Mouse (Mus musculus) CH12.LX (cell line): ENCODE results near the gene Ntn1. TPM values are rescaled to one million over a fixed set of nuclear protein-coding genes. Genes with fewer than 3 reads are reported as not detected.
A peak's percentile ranks its signal among the peaks of the same experiment; 100 is the strongest.

Experiments used
- DNase-seq: peaks from one replicate; pipeline ENCODE4 v3.0.0-alpha.2; 2013; ENCODE audit errors: extremely low read depth
- H3K27ac ChIP-seq: 2 replicates; pipeline ENCODE4 v1.5.1; 2012; ENCODE audit warnings: low read depth, mild to moderate bottlenecking, control low read depth, moderate library complexity; ENCODE audit not compliant: insufficient read depth
- H3K27me3 ChIP-seq: replicated peaks from 2 replicates; pipeline ENCODE3; 2012; ENCODE audit warnings: inconsistent platforms
- H3K36me3 ChIP-seq, 2 experiments: replicated peaks in 1 of 2; 2 replicates each; pipeline versions ENCODE3 to v1.6.1; 2012; ENCODE audit warnings: inconsistent platforms in 1 of 2, low read length in 1 of 2, mild to moderate bottlenecking in 1 of 2, mixed read lengths in 1 of 2, moderate library complexity in 1 of 2; ENCODE audit not compliant: control insufficient read depth in 1 of 2, insufficient read depth in 1 of 2
- H3K4me1 ChIP-seq, 2 experiments: 2 replicates each; pipeline ENCODE4 v1.6.1; 2012; ENCODE audit warnings: inconsistent platforms in 1 of 2, moderate library complexity in 1 of 2; ENCODE audit not compliant: insufficient read depth in 2 of 2, control insufficient read depth in 1 of 2
- H3K4me2 ChIP-seq: 2 replicates; pipeline ENCODE4 v1.6.1; 2012; ENCODE audit warnings: low read depth, mild to moderate bottlenecking, control low read depth; ENCODE audit not compliant: poor library complexity, insufficient read depth, severe bottlenecking
- H3K4me3 ChIP-seq, 3 experiments: fragments of 150-350 bp in 1 of 3; sonication (generic) in 1 of 3; replicated peaks in 1 of 3; 2 replicates each; pipeline versions ENCODE3 to v1.5.1; 2011 to 2012; ENCODE audit warnings: low read depth in 2 of 3, low read length in 2 of 3, mild to moderate bottlenecking in 2 of 3, moderate library complexity in 2 of 3, control low read depth in 1 of 3, improper control_type of control experiment in 1 of 3, inconsistent platforms in 1 of 3, mixed read lengths in 1 of 3; ENCODE audit not compliant: poor library complexity in 1 of 3
- H3K79me2 ChIP-seq: replicated peaks from 2 replicates; pipeline ENCODE4 v1.6.1; 2012; ENCODE audit warnings: mild to moderate bottlenecking, moderate library complexity; ENCODE audit not compliant: control insufficient read depth, poor library complexity, insufficient read depth, severe bottlenecking; ENCODE audit errors: extremely low read depth
- H3K9ac ChIP-seq: 2 replicates; pipeline ENCODE4 v1.6.1; 2012; ENCODE audit warnings: low read depth, mild to moderate bottlenecking, control low read depth, moderate library complexity; ENCODE audit not compliant: insufficient read depth
- H3K9me3 ChIP-seq: replicated peaks from 2 replicates; pipeline ENCODE3; 2012; ENCODE audit warnings: low read length, inconsistent platforms, mixed read lengths
- BHLHE40 ChIP-seq: IDR thresholded peaks from 2 replicates; pipeline ENCODE4 v1.6.1; 2011; ENCODE audit warnings: mild to moderate bottlenecking, low read depth, low read length, improper control_type of control experiment
- CHD1 ChIP-seq: IDR thresholded peaks from 2 replicates; pipeline ENCODE4 v1.6.1; 2012; ENCODE audit warnings: low read depth, low read length, improper control_type of control experiment, inconsistent platforms
- CHD2 ChIP-seq: IDR thresholded peaks from 2 replicates; pipeline ENCODE4 v1.6.1; 2011; ENCODE audit warnings: low read length, improper control_type of control experiment
- CTCF ChIP-seq, 2 experiments: IDR thresholded peaks in 1 of 2; conservative IDR thresholded peaks in 1 of 2; 2 replicates each; pipeline ENCODE4 v1.5.1; 2011 to 2012; ENCODE audit warnings: low read depth in 2 of 2, low read length in 2 of 2, improper control_type of control experiment in 1 of 2, inconsistent platforms in 1 of 2, mild to moderate bottlenecking in 1 of 2, moderate library complexity in 1 of 2
- EP300 ChIP-seq: IDR thresholded peaks from 2 replicates; pipeline ENCODE4 v1.6.1; 2011; ENCODE audit warnings: low read length, improper control_type of control experiment
- GABPA ChIP-seq: IDR thresholded peaks from 2 replicates; pipeline ENCODE4 v1.6.1; 2012; ENCODE audit warnings: low read depth, low read length, improper control_type of control experiment, inconsistent platforms; ENCODE audit not compliant: insufficient replicate concordance
- HCFC1 ChIP-seq: IDR thresholded peaks from 2 replicates; pipeline ENCODE4 v1.6.1; 2012; ENCODE audit warnings: low read depth, mild to moderate bottlenecking, inconsistent platforms, low read length, improper control_type of control experiment
- IRF4 ChIP-seq: IDR thresholded peaks from 2 replicates; pipeline ENCODE4 v1.6.1; 2014; ENCODE audit warnings: low read depth, mild to moderate bottlenecking, inconsistent platforms, low read length, improper control_type of control experiment
- JUND ChIP-seq: conservative IDR thresholded peaks from 2 replicates; pipeline ENCODE4 v1.6.1; 2011; ENCODE audit warnings: low read depth, low read length, improper control_type of control experiment
- MAX ChIP-seq: IDR thresholded peaks from 2 replicates; pipeline ENCODE4 v1.6.1; 2011; ENCODE audit warnings: low read length, improper control_type of control experiment
- MEF2A ChIP-seq: IDR thresholded peaks from 2 replicates; pipeline ENCODE4 v1.6.1; 2014; ENCODE audit warnings: low read depth, mild to moderate bottlenecking, inconsistent platforms, low read length, improper control_type of control experiment, borderline replicate concordance
- MXI1 ChIP-seq: IDR thresholded peaks from 2 replicates; pipeline ENCODE4 v1.6.1; 2011; ENCODE audit warnings: mild to moderate bottlenecking, low read depth, low read length, improper control_type of control experiment
- MYC ChIP-seq: IDR thresholded peaks from 2 replicates; pipeline ENCODE4 v1.6.1; 2011; ENCODE audit warnings: low read depth, mild to moderate bottlenecking, improper control_type of control experiment, low read length
- NELFE ChIP-seq: IDR thresholded peaks from 2 replicates; pipeline ENCODE4 v1.6.1; 2011; ENCODE audit warnings: low read depth, low read length, improper control_type of control experiment
- NRF1 ChIP-seq: IDR thresholded peaks from 2 replicates; pipeline ENCODE4 v1.6.1; 2014; ENCODE audit warnings: low read depth, mild to moderate bottlenecking, inconsistent platforms, low read length, improper control_type of control experiment, moderate library complexity
- POLR2AphosphoS2 ChIP-seq: IDR thresholded peaks from 2 replicates; pipeline ENCODE4 v1.6.1; 2011; ENCODE audit warnings: low read depth, low read length, improper control_type of control experiment
- SIN3A ChIP-seq: IDR thresholded peaks from 2 replicates; pipeline ENCODE4 v1.6.1; 2012; ENCODE audit warnings: low read length, improper control_type of control experiment, inconsistent platforms
- TBP ChIP-seq: conservative IDR thresholded peaks from 2 replicates; pipeline ENCODE4 v1.6.1; 2011; ENCODE audit warnings: low read depth, low read length, improper control_type of control experiment
- TCF12 ChIP-seq: IDR thresholded peaks from 2 replicates; pipeline ENCODE4 v1.6.1; 2014; ENCODE audit warnings: low read depth, mild to moderate bottlenecking, inconsistent platforms, low read length, improper control_type of control experiment
- USF1 ChIP-seq: IDR thresholded peaks from 2 replicates; pipeline ENCODE4 v1.6.1; 2014; ENCODE audit warnings: low read depth, mild to moderate bottlenecking, inconsistent platforms, low read length, improper control_type of control experiment
- USF2 ChIP-seq: conservative IDR thresholded peaks from 2 replicates; pipeline ENCODE4 v1.6.1; 2011; ENCODE audit warnings: low read depth, low read length, improper control_type of control experiment
- ZC3H11A ChIP-seq: IDR thresholded peaks from 2 replicates; pipeline ENCODE4 v1.6.1; 2012; ENCODE audit warnings: low read depth, mild to moderate bottlenecking, inconsistent platforms, low read length, improper control_type of control experiment
- ZKSCAN1 ChIP-seq: IDR thresholded peaks from 2 replicates; pipeline ENCODE4 v1.6.1; 2012; ENCODE audit warnings: low read depth, inconsistent platforms, low read length, improper control_type of control experiment, borderline replicate concordance
- ZMIZ1 ChIP-seq: IDR thresholded peaks from 2 replicates; pipeline ENCODE4 v1.6.1; 2012; ENCODE audit warnings: low read depth, mild to moderate bottlenecking, inconsistent platforms, low read length, improper control_type of control experiment
- ZNF384 ChIP-seq: IDR thresholded peaks from 2 replicates; pipeline ENCODE4 v1.6.1; 2012; ENCODE audit warnings: low read depth, low read length, improper control_type of control experiment, inconsistent platforms
- dilution Hi-C: fragments of 300-500 bp; cut with MboI; formaldehyde crosslinking; loops from 2 replicates; pipeline ENCODE4 v1.14.3; 2020; ENCODE audit warnings: low sequenced_read_pairs; ENCODE audit not compliant: extremely low pct_unique_long_range_greater_than_20kb, extremely low pct_ligation_motif_present
- in situ Hi-C: fragments of 300-500 bp; cut with MboI; formaldehyde crosslinking; loops from 3 replicates; pipeline ENCODE4 v1.14.3; 2019; ENCODE audit warnings: low sequenced_read_pairs, low pct_ligation_motif_present, low pct_unique_long_range_greater_than_20kb, mixed read lengths
- polyA plus RNA-seq: library from polyadenylated mRNA; unstranded; fragments of >175 nt; gene quantifications from 2 replicates; pipeline ENCODE4 v1.2.1, GENCODE M21; 2012; ENCODE audit warnings: low read depth; ENCODE audit not compliant: insufficient read length
- total RNA-seq, 2 experiments: library from RNA; depleted of rRNA; stranded (reverse); fragments of 300-350 nt in 1 of 2; fragments of >200 nt in 1 of 2; gene quantifications; 2 replicates each; pipeline ENCODE4 v1.2.3; 2012 to 2014

Gene Ntn1
- total and polyA plus RNA-seq, 3 experiments = 0.54 to 1.2 (median 0.59) TPM

GRCm38 (mm10) chr11:68330398-68331116, 70.1 kb downstream of the Ntn1 start:
- dilution Hi-C loops = no loop called here
- no peaks in the 10 kb centered on the region for H3K27me3 ChIP-seq
- no peak overlapping the region for H3K4me3 ChIP-seq
- H3K4me1 ChIP-seq = peaks cover 13 to 19% of the 10 kb centered on the region in 2 experiments
- TF ChIP-seq USF1 (no peak), GABPA (no peak), BHLHE40 (no peak), ZKSCAN1 (no peak), MEF2A (no peak), NELFE (no peak), MAX (no peak), MXI1 (no peak), TBP (no peak), HCFC1 (no peak), MYC (no peak), NRF1 (no peak), IRF4 (no peak), JUND (no peak), TCF12 (no peak)
- DNase-seq = no peak
- H3K79me2 ChIP-seq = no peaks in the 10 kb centered on the region
- no peaks in the 10 kb centered on the region for H3K9me3 ChIP-seq
- H3K36me3 ChIP-seq = no peaks in the 10 kb centered on the region
- H3K9ac ChIP-seq = no peak overlapping the region
- peak overlapping the region; percentile 1; the same call in 1 of the 2 replicates for H3K4me2 ChIP-seq
- no peak overlapping the region for H3K27ac ChIP-seq
- in situ Hi-C loops = no loop called here

- Histone ChIP-seq H3K9me3 (no peaks in the 10 kb centered on the region), H3K9ac (no peak overlapping the region), H3K79me2 (no peaks in the 10 kb centered on the region), H3K27ac (no peak overlapping the region), H3K4me2 (no peak overlapping the region), H3K4me3 (no peak overlapping the region), H3K4me1 (no peaks in the 10 kb centered on the region), H3K36me3 (no peaks in the 10 kb centered on the region), H3K27me3 (no peaks in the 10 kb centered on the region)
- in situ Hi-C loops = no loop called here
- no peak for TF ChIP-seq CHD1
- TF ChIP-seq ZMIZ1 = no peak
- TF ChIP-seq CTCF (conservative IDR thresholded peaks at IDR 0.05 in 1 of 2, IDR thresholded peaks at IDR 0.05 in 1 of 2; ENCODE audit: low read depth in 2 of 2, low read length in 2 of 2) = no peak
- no peak for TF ChIP-seq BHLHE40
- no peak for TF ChIP-seq EP300
- no peak for TF ChIP-seq USF2
- TF ChIP-seq SIN3A = no peak
- TF ChIP-seq USF1 = no peak
- no peak for TF ChIP-seq JUND
- TF ChIP-seq POLR2AphosphoS2 = no peak
- TF ChIP-seq IRF4 = no peak
- no peak for TF ChIP-seq HCFC1
- TF ChIP-seq ZC3H11A = no peak
- no peak for TF ChIP-seq MYC
- TF ChIP-seq NELFE = no peak
- TF ChIP-seq CHD2 = no peak
- no peak for TF ChIP-seq MXI1
- TF ChIP-seq ZKSCAN1 = no peak
- no peak for TF ChIP-seq ZNF384
- no peak for DNase-seq
- dilution Hi-C loops = no loop called here
Measured at GRCm38 (mm10) chr11:68324863-68325262, 75.8 kb downstream of the Ntn1 start.
